Mouse (Mus musculus): ENCODE measurements at regions not wholly inside any gene's neighbourhood (a gene's known extent, or its start where the extent isn't known, plus 50 kb on each side); places are given as distances from the start of the nearest gene placed in this dataset.
"Not testable (repeated sequence)": the region's sequence is repeated elsewhere in the genome, so short reads cannot be mapped to it uniquely, and the experiment has no call there.

DNA sequence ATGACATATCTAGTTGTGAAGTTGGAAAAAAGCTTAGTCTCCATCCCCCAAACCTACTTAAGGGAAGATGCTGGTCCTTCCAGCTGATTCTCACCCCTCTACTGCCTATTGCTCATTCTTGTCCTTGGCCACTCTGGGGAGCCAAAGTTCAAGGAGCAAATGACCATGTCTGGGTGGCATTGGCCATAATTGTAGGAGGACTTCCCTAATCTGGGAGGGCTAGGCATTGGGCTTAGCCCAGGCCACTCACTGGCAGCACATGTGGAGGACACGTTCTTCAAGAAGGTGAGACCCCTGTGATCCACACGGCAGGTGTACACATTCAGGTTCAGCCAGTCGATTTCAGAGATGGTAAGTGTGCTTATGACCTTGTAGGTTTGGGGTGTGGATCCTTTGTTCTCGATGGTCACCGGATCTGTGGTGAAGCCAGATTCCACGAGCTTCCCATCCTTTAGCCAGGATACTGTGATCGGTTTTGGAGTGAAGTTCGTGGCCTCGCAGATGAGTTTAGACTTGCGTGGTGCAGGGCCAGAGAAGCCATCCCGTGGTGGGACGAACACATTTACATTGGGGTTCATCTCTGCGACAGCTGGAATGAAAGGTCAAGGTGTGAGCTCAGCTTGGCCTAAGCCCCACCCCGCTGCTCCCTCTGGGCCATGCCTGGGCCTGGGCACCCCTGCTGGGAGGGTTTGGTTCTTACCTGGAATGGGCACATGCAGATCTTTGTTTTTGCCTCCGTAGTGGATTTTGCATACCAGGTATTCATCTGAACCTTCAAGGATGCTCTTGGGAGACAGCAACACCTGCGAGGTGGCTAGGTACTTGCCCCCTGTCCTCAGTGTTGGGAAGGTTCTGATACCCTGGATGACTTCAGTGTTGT, 67.4 kb upstream of the Adam6b start:
- H3K4me2 ChIP-seq (ENCODE audit: low read depth, severe bottlenecking): no peak overlapping the region
- no peaks in the 10 kb centered on the region for H3K9me3 ChIP-seq (ENCODE audit: control insufficient read depth, low read length)
- H3K27ac ChIP-seq (replicated peaks; ENCODE audit: low read depth, low read length): no peak overlapping the region
- no peaks in the 10 kb centered on the region for H3K4me1 ChIP-seq (ENCODE audit: control insufficient read depth, insufficient read depth, low read length)
- ATAC-seq (ENCODE audit: insufficient number of reproducible peaks, low FRiP score, low TSS enrichment, low read depth) (no peak), DNase-seq (ENCODE audit: low spot score) (no peak)
- WGBS: 82% methylated on average over 16 of the region's 16 CpGs
- no peak overlapping the region for H3K9ac ChIP-seq (ENCODE audit: low read length)
- H3K36me3 ChIP-seq (ENCODE audit: control insufficient read depth, insufficient read depth, low read length): no peaks in the 10 kb centered on the region
- no peak overlapping the region for H3K4me3 ChIP-seq (ENCODE audit: low read depth, low read length)
- H3K27me3 ChIP-seq (ENCODE audit: control insufficient read depth, insufficient read depth, low read length): no peaks in the 10 kb centered on the region

DNA sequence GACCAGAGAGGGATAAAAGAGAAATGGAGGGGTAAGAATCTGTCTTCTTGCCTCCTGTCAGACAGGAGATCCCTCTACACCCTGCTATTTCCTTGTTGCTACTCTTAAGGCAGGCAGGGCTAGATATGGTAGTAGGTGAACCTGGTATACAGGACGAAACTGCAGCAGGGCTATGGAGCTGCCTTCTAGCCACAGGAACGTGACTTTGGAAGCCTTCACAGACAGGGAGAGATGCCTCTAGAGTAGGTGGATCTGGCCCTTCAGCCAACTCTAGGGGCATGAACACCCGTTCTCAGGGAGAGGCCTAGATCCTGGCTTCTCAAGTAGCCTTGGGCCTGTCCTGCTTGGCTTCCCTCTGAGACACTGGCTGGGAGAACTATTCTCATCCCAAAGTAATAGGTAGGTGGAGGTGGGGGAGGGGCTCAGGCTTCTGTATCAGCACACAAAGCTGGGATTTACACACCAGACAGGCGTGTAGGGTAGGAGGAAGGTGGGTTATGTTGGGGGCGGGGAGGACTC, 66.5 kb upstream of the Adam6b start:
- ATAC-seq (ENCODE audit: insufficient number of reproducible peaks, low FRiP score, low TSS enrichment, low read depth) (no peak), DNase-seq (ENCODE audit: low spot score) (no peak)
- Histone ChIP-seq H3K27me3 (ENCODE audit: control insufficient read depth, insufficient read depth, low read length) (no peaks in the 10 kb centered on the region), H3K4me2 (ENCODE audit: low read depth, severe bottlenecking) (no peak overlapping the region), H3K27ac (replicated peaks; ENCODE audit: low read depth, low read length) (no peak overlapping the region), H3K9me3 (ENCODE audit: control insufficient read depth, low read length) (no peaks in the 10 kb centered on the region), H3K4me3 (ENCODE audit: low read depth, low read length) (no peak overlapping the region), H3K36me3 (ENCODE audit: control insufficient read depth, insufficient read depth, low read length) (no peaks in the 10 kb centered on the region), H3K9ac (ENCODE audit: low read length) (no peak overlapping the region), H3K4me1 (ENCODE audit: control insufficient read depth, insufficient read depth, low read length) (no peaks in the 10 kb centered on the region)
- WGBS: 79% methylated on average over 5 of the region's 5 CpGs

DNA sequence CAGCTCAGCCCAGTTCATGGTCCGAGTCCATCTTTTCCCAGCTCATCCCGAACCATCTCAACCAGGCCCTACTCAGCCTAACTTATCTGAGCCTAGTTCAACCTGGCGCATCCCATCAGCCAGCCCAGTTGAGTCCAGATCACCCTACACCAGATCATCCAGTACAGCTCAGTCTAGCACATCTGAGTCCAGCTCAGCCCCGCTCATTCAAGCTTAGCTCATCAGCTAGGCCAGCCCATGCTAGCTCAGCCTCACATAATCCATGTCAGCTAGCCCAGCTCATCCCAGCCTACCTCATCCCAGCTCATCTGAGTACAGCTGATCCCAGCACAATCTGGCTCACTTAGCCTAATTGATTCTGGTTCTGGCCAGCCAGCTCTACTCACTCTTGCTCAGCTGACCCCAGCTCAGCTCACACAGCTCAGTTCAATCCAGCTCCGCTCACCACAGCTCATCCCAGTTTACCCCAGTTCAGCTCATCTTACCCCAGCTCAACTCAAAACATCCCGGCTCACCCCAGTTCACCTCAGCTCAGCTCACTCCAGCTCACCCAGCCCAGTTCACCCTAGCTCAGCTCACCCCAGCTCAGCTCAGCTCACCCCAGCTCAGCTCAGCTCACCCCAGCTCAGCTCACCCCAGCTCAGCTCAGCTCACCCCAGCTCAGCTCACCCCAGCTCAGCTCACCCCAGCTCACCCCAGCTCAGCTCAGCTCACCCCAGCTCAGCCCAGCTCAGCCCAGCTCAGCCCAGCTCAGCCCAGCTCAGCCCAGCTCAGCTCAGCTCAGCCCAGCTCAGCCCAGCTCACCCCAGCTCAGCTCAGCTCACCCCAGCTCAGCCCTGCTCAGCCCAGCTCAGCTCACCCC, 65.3 kb upstream of the Adam6b start:
- Histone ChIP-seq H3K36me3 (ENCODE audit: control insufficient read depth, insufficient read depth, low read length) (no peaks in the 10 kb centered on the region), H3K9ac (ENCODE audit: low read length) (no peak overlapping the region), H3K9me3 (ENCODE audit: control insufficient read depth, low read length) (no peaks in the 10 kb centered on the region), H3K27me3 (ENCODE audit: control insufficient read depth, insufficient read depth, low read length) (no peaks in the 10 kb centered on the region), H3K27ac (replicated peaks; ENCODE audit: low read depth, low read length) (no peak overlapping the region), H3K4me3 (ENCODE audit: low read depth, low read length) (no peak overlapping the region), H3K4me1 (ENCODE audit: control insufficient read depth, insufficient read depth, low read length) (no peaks in the 10 kb centered on the region), H3K4me2 (ENCODE audit: low read depth, severe bottlenecking) (no peak overlapping the region)
- WGBS: 87% methylated on average over 6 of the region's 6 CpGs
- DNase-seq (ENCODE audit: low spot score): no peak
- ATAC-seq (ENCODE audit: insufficient number of reproducible peaks, low FRiP score, low TSS enrichment, low read depth): no peak

DNA sequence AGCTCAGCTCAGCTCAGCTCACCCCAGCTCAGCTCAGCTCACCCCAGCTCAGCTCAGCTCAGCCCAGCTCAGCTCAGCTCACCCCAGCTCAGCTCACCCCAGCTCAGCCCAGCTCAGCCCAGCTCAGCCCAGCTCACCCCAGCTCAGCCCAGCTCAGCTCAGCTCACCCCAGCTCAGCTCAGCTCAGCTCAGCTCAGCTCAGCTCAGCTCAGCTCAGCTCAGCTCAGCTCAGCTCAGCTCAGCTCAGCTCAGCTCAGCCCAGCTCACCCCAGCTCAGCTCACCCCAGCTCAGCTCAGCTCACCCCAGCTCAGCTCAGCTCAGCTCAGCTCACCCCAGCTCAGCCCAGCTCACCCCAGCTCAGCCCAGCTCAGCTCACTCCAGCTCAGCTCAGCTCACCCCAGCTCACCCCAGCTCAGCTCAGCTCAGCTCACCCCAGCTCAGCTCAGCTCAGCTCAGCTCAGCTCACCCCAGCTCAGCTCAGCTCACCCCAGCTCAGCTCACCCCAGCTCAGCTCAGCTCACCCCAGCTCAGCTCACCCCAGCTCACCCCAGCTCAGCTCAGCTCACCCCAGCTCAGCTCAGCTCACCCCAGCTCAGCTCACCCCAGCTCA, 64.6 kb upstream of the Adam6b start:
- not testable (repeated sequence) for H3K27ac ChIP-seq (replicated peaks; ENCODE audit: low read depth, low read length); H3K4me2 ChIP-seq (ENCODE audit: low read depth, severe bottlenecking); H3K9me3 ChIP-seq (ENCODE audit: control insufficient read depth, low read length); H3K4me3 ChIP-seq (ENCODE audit: low read depth, low read length); H3K27me3 ChIP-seq (ENCODE audit: control insufficient read depth, insufficient read depth, low read length); H3K36me3 ChIP-seq (ENCODE audit: control insufficient read depth, insufficient read depth, low read length); H3K9ac ChIP-seq (ENCODE audit: low read length); ATAC-seq (ENCODE audit: insufficient number of reproducible peaks, low FRiP score, low TSS enrichment, low read depth); DNase-seq (ENCODE audit: low spot score); H3K4me1 ChIP-seq (ENCODE audit: control insufficient read depth, insufficient read depth, low read length)

DNA sequence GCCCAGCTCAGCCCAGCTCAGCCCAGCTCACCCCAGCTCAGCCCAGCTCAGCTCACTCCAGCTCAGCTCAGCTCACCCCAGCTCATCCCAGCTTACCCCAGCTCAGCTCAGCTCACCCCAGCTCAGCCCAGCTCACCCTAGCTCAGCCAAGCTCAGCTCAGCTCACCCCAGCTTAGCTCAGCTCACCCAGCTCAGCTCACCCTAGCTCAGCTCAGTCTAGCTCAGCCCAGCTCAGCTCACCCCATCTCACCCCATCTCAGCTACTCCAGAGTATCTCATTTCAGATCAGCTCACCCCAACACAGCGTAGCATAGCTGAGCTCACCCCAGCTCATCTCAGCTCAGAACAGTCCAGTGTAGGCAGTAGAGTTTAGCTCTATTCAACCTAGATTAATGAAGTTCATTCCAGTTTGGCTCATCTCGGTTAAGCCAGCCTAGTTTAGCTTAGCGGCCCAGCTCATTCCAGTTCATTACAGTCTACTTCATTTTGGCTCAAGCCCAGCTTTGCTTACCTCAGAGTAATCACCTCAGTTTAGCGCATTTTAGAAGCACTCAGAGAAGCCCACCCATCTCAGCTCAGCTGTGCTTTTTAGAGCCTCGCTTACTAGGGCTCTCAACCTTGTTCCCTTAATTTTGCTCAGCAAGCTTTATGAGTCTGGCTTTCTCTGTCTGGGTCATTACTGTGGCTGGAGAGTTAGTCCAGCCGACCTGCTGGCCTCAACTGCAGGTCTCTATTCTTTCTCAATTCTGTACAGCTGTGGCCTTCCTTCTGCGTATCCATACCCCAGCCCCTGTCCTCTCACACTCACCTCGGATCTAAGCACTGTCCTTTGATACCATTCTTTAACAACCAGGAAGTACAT, 63.9 kb upstream of the Adam6b start:
- no peaks in the 10 kb centered on the region for H3K36me3 ChIP-seq (ENCODE audit: control insufficient read depth, insufficient read depth, low read length)
- H3K4me2 ChIP-seq (ENCODE audit: low read depth, severe bottlenecking): no peak overlapping the region
- H3K9ac ChIP-seq (ENCODE audit: low read length): no peak overlapping the region
- H3K9me3 ChIP-seq (ENCODE audit: control insufficient read depth, low read length): no peaks in the 10 kb centered on the region
- H3K27ac ChIP-seq (replicated peaks; ENCODE audit: low read depth, low read length): no peak overlapping the region
- DNase-seq (ENCODE audit: low spot score) (no peak), ATAC-seq (ENCODE audit: insufficient number of reproducible peaks, low FRiP score, low TSS enrichment, low read depth) (peak; percentile 16; the same call in 1 of the 2 replicates)
- 67% methylated on average over 8 of the region's 8 CpGs for whole genome bisulfite sequencing
- H3K27me3 ChIP-seq (ENCODE audit: control insufficient read depth, insufficient read depth, low read length): no peaks in the 10 kb centered on the region
- H3K4me3 ChIP-seq (ENCODE audit: low read depth, low read length): no peak overlapping the region
- H3K4me1 ChIP-seq (ENCODE audit: control insufficient read depth, insufficient read depth, low read length): no peaks in the 10 kb centered on the region

DNA sequence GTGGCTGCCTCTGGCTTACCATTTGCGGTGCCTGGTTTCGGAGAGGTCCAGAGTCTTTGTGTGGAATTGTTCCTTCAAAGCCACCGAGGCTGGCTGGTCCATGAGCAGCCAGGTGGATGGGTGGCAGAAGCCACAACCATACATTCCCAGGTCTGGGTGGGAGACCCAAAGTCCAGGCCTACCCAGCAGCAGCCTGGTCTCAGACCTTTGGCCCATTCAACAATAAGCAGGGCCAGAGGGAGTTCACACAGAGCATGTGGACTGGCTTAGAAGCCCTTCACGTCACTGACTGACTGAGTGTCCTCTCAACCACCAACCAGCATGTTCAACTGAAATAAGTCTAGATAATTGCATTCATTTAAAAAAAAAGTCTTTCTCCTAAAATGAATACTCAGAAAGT, 62.7 kb upstream of the Adam6b start:
- Histone ChIP-seq H3K27me3 (ENCODE audit: control insufficient read depth, insufficient read depth, low read length) (no peaks in the 10 kb centered on the region), H3K9me3 (ENCODE audit: control insufficient read depth, low read length) (no peaks in the 10 kb centered on the region), H3K4me2 (ENCODE audit: low read depth, severe bottlenecking) (no peak overlapping the region), H3K9ac (ENCODE audit: low read length) (no peak overlapping the region), H3K36me3 (ENCODE audit: control insufficient read depth, insufficient read depth, low read length) (no peaks in the 10 kb centered on the region), H3K4me1 (ENCODE audit: control insufficient read depth, insufficient read depth, low read length) (no peaks in the 10 kb centered on the region), H3K27ac (replicated peaks; ENCODE audit: low read depth, low read length) (no peak overlapping the region), H3K4me3 (ENCODE audit: low read depth, low read length) (no peak overlapping the region)
- WGBS: 83% methylated on average over 4 of the region's 4 CpGs
- DNase-seq (ENCODE audit: low spot score) (no peak), ATAC-seq (ENCODE audit: insufficient number of reproducible peaks, low FRiP score, low TSS enrichment, low read depth) (no peak)

DNA sequence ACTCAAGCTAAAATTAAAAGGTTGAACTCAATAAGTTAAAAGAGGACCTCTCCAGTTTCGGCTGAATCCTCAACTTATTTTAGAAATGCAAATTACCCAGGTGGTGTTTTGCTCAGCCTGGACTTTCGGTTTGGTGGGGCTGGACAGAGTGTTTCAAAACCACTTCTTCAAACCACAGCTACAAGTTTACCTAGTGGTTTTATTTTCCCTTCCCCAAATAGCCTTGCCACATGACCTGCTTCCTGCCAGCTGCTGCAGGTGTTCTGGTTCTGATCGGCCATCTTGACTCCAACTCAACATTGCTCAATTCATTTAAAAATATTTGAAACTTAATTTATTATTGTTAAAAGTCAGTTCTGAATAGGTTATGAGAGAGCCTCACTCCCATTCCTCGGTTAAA, 62.0 kb upstream of the Adam6b start:
- WGBS: 77% methylated on average over 4 of the region's 4 CpGs
- no peak for DNase-seq (ENCODE audit: low spot score)

More for the DNA sequence above, 62.0 kb upstream of the Adam6b start:
- Histone ChIP-seq H3K4me2 (ENCODE audit: low read depth, severe bottlenecking) (no peak overlapping the region), H3K9ac (ENCODE audit: low read length) (no peak overlapping the region), H3K36me3 (ENCODE audit: control insufficient read depth, insufficient read depth, low read length) (no peaks in the 10 kb centered on the region), H3K4me1 (ENCODE audit: control insufficient read depth, insufficient read depth, low read length) (no peaks in the 10 kb centered on the region), H3K27me3 (ENCODE audit: control insufficient read depth, insufficient read depth, low read length) (no peaks in the 10 kb centered on the region), H3K9me3 (ENCODE audit: control insufficient read depth, low read length) (no peaks in the 10 kb centered on the region), H3K4me3 (ENCODE audit: low read depth, low read length) (no peak overlapping the region), H3K27ac (replicated peaks; ENCODE audit: low read depth, low read length) (no peak overlapping the region)
- no peak for ATAC-seq (ENCODE audit: insufficient number of reproducible peaks, low FRiP score, low TSS enrichment, low read depth)
